Mouse (Mus musculus) embryonic facial prominence, embryonic 13.5 days (tissue): Measurements from ENCODE around the gene Crybg3. TPM values are rescaled to one million over a fixed set of nuclear protein-coding genes. Genes with fewer than 3 reads are reported as not detected.

Experiments
- ATAC-seq: fragments of 200-750 bp; cut with Nextera tagmentation; 2 replicates; pipeline ENCODE4 v1.8.0; 2017; ENCODE audit warnings: low read depth; ENCODE audit not compliant: insufficient number of reproducible peaks, insufficient read depth, low FRiP score, low TSS enrichment
- H3K27ac ChIP-seq: fragments of 300-500 bp; sonication (generic); 2 replicates; pipeline ENCODE4 v1.5.1; 2015; ENCODE audit warnings: moderate library complexity, mild to moderate bottlenecking, inconsistent platforms
- H3K27me3 ChIP-seq: fragments of 300-500 bp; sonication (generic); 2 replicates; pipeline ENCODE4 v1.6.1; 2015; ENCODE audit warnings: mild to moderate bottlenecking, inconsistent platforms
- H3K36me3 ChIP-seq: fragments of 300-500 bp; sonication (generic); 2 replicates; pipeline ENCODE4 v1.6.1; 2015; ENCODE audit warnings: mild to moderate bottlenecking, inconsistent platforms
- H3K4me1 ChIP-seq: fragments of 300-500 bp; sonication (generic); 2 replicates; pipeline ENCODE4 v1.6.1; 2015; ENCODE audit warnings: inconsistent platforms
- H3K4me2 ChIP-seq: fragments of 300-500 bp; sonication (generic); 2 replicates; pipeline ENCODE4 v1.6.1; 2015; ENCODE audit warnings: moderate library complexity, mild to moderate bottlenecking, inconsistent platforms
- H3K4me3 ChIP-seq: fragments of 300-500 bp; sonication (generic); 2 replicates; pipeline ENCODE4 v1.5.1; 2015; ENCODE audit warnings: mild to moderate bottlenecking, inconsistent platforms
- H3K9ac ChIP-seq: fragments of 300-500 bp; sonication (generic); 2 replicates; pipeline ENCODE4 v1.6.1; 2015; ENCODE audit warnings: mild to moderate bottlenecking, inconsistent platforms
- H3K9me3 ChIP-seq: fragments of 300-500 bp; sonication (generic); 2 replicates; pipeline ENCODE4 v1.6.1; 2016; ENCODE audit warnings: inconsistent platforms
- WGBS: fragments of 180-500 bp; shearing (Covaris S2); methylation state at CpG from one replicate; pipeline ENCODE4 v1.1.7; 2015; ENCODE audit warnings: mixed read lengths; 5-methylcytosine and 5-hydroxymethylcytosine counted together
- polyA plus RNA-seq: library from polyadenylated mRNA; unstranded; fragments of >200 nt; fragmentation: Nextera tagmentation; extraction: Ambion mirVana; gene quantifications from 2 replicates; pipeline ENCODE4 v1.2.1, GENCODE M21; 2015

Crybg3 gene
- polyA plus RNA-seq, 1 experiment from 2014 or later = 9.8 TPM

GRCm38 (mm10) chr16:59529570-59529969 lies 71.2 kb downstream of the Crybg3 start:
- no peak overlapping the region for H3K4me3 ChIP-seq
- no peaks in the 10 kb centered on the region for H3K27me3 ChIP-seq
- no peak overlapping the region for H3K9ac ChIP-seq
- no peak overlapping the region for H3K27ac ChIP-seq
- H3K36me3 ChIP-seq = peaks cover 25% of the 10 kb centered on the region
- 0 out of 2 replicates have a peak, but pooled peaks cover 4% of the 10 kb centered on the region for H3K4me1 ChIP-seq
- H3K4me2 ChIP-seq = no peak overlapping the region
- no peaks in the 10 kb centered on the region for H3K9me3 ChIP-seq
- 88% methylated on average over 13 of the region's 13 CpGs for WGBS
- no peak for ATAC-seq

DNA sequence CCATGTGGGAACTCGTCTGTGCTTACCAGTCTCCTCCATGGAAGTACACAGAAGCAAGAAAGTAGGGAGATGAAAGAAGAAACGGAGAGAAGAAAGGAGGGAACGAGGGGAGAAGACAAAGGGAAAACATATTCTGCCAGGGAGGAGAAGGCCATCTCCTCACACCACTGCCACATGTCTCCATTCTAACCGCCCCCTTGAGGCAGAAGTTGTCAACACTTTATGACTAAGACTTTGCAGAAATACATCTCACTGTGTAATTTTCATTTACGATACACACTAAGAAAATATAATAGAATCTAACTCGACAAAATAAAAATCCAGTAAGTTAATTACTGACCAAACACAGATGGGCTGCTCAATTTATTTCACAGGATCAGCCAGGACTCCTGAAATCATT lies 73.8 kb downstream of the Crybg3 start:
- H3K4me3 ChIP-seq = no peak overlapping the region
- WGBS = 64% methylated on average over 6 of the region's 6 CpGs
- no peaks in the 10 kb centered on the region for H3K4me1 ChIP-seq
- ATAC-seq = no peak
- H3K36me3 ChIP-seq = peaks cover 13% of the 10 kb centered on the region
- H3K27ac ChIP-seq = no peak overlapping the region
- no peaks in the 10 kb centered on the region for H3K9me3 ChIP-seq
- no peaks in the 10 kb centered on the region for H3K27me3 ChIP-seq
- no peak overlapping the region for H3K9ac ChIP-seq
- no peak overlapping the region for H3K4me2 ChIP-seq

DNA sequence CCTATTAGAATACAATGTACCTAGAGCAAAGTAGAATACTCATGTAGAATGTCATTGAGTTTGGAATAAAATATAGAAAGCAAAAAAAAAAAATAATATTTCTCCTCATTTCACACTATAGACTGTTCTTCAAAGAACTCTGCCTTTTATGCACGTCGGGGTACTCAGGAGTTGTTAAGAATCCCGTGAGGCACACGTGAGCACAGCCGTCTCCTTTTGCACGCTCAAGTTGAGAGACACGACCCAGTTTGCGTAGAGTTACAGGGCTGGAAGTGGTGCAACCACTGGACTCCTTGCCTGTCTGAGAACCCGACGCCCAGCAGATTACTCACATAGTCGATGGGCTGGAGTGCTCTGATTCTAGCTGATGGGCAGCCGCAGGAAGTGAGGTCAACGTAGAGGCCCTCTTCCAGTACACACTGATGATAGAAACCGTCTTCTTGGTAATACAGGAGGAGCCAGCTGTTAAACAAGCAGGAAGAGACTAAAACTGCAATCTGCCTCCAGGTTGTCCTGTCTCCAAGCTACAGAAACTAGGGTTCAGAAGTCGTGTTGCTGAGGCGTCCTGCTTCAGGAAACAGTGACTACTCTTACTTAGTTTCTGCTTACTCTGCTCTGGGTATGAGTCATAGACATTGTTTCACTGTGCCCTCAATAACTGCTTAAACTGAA lies 78.9 kb downstream of the Crybg3 start:
- Histone ChIP-seq H3K9ac (no peak overlapping the region), H3K9me3 (no peaks in the 10 kb centered on the region), H3K36me3 (0 out of 2 replicates have a peak, but pooled peaks cover 3% of the 10 kb centered on the region), H3K4me3 (no peak overlapping the region), H3K4me1 (peaks cover 9% of the 10 kb centered on the region; the same call in 1 of the 2 replicates), H3K27ac (no peak overlapping the region), H3K27me3 (no peaks in the 10 kb centered on the region), H3K4me2 (no peak overlapping the region)
- WGBS = 83% methylated on average over 16 of the region's 16 CpGs
- ATAC-seq = no peak

GRCm38 (mm10) chr16:59517447-59518219 lies 83.1 kb downstream of the Crybg3 start:
- no peaks in the 10 kb centered on the region for H3K9me3 ChIP-seq
- H3K4me2 ChIP-seq = no peak overlapping the region
- WGBS = 35% methylated on average over 15 of the region's 15 CpGs
- H3K27ac ChIP-seq = no peak overlapping the region
- peak; percentile 72 for ATAC-seq
- H3K4me3 ChIP-seq = no peak overlapping the region
- H3K9ac ChIP-seq = no peak overlapping the region
- no peaks in the 10 kb centered on the region for H3K27me3 ChIP-seq
- peaks cover 10% of the 10 kb centered on the region; the same call in 1 of the 2 replicates for H3K36me3 ChIP-seq
- H3K4me1 ChIP-seq = peaks cover 9% of the 10 kb centered on the region; the same call in 1 of the 2 replicates

- Histone ChIP-seq H3K36me3 (peaks cover 11% of the 10 kb centered on the region; the same call in 1 of the 2 replicates), H3K4me1 (peaks cover 9% of the 10 kb centered on the region; the same call in 1 of the 2 replicates), H3K27me3 (no peaks in the 10 kb centered on the region), H3K4me3 (no peak overlapping the region), H3K9ac (no peak overlapping the region), H3K9me3 (no peaks in the 10 kb centered on the region), H3K27ac (no peak overlapping the region), H3K4me2 (no peak overlapping the region)
- no peak for ATAC-seq
- 71% methylated on average over 10 of the region's 10 CpGs for WGBS
Observed at GRCm38 (mm10) chr16:59516965-59517364, 83.8 kb downstream of the Crybg3 start.

GRCm38 (mm10) chr16:59515169-59515568 lies 85.6 kb downstream of the Crybg3 start:
- Histone ChIP-seq H3K27ac (no peak overlapping the region), H3K4me1 (peaks cover 9% of the 10 kb centered on the region; the same call in 1 of the 2 replicates), H3K36me3 (peaks cover 20% of the 10 kb centered on the region), H3K27me3 (no peaks in the 10 kb centered on the region), H3K4me3 (no peak overlapping the region), H3K9ac (no peak overlapping the region), H3K4me2 (no peak overlapping the region), H3K9me3 (no peaks in the 10 kb centered on the region)
- ATAC-seq = no peak
- 90% methylated on average over 5 of the region's 5 CpGs for WGBS

DNA sequence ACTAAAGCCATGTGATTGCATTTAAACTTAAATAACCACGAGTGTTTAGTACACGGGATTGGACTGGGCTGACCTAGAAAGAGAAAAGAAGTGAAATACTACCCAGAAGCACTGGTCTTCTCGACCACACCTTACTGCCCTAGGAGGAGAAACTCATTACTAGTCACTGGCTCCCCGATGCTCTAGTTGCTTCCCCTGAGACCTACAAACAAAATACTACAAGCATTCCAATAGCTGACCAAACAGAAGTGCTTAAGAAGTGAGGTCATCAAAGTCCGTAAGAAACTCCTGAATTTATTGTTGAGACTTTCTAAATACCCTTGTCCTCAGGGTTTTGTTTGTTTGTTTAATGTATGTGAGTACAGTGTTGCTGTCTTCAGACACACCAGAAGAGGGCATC lies 90.9 kb downstream of the Crybg3 start:
- H3K4me3 ChIP-seq = no peak overlapping the region
- no peak overlapping the region for H3K27ac ChIP-seq
- no peak overlapping the region for H3K4me2 ChIP-seq
- no peak for ATAC-seq
- no peak overlapping the region for H3K9ac ChIP-seq
- no peaks in the 10 kb centered on the region for H3K27me3 ChIP-seq
- H3K9me3 ChIP-seq = no peaks in the 10 kb centered on the region
- peaks cover 46% of the 10 kb centered on the region for H3K36me3 ChIP-seq
- 88% methylated on average over 5 of the region's 5 CpGs for WGBS
- no peaks in the 10 kb centered on the region for H3K4me1 ChIP-seq

DNA sequence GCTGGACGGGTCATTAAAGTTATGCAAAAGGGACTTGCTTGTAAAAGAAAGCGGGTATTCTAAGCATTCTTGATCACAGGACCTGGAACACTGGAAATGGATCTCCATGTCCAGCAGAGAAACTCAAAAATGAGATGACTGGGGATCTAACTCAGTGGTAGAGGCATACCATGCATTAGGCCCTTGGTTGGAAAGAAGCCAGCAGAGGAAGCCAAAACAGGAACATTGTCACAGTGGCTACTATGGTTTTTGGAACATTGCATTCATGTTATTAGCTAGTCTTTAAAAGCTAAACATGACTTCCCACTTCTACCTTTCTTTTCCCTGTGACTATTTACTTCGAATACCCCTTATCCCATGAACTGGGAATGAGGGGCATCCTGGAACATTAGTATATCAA lies 101.6 kb downstream of the Crybg3 start:
- Histone ChIP-seq H3K27me3 (no peaks in the 10 kb centered on the region), H3K36me3 (peaks cover 37% of the 10 kb centered on the region), H3K4me3 (no peak overlapping the region), H3K27ac (no peak overlapping the region), H3K4me1 (no peaks in the 10 kb centered on the region), H3K9me3 (no peaks in the 10 kb centered on the region), H3K9ac (no peak overlapping the region), H3K4me2 (no peak overlapping the region)
- 89% methylated on average over 3 of the region's 3 CpGs for WGBS
- ATAC-seq = no peak

GRCm38 (mm10) chr16:59497947-59498346 lies 102.8 kb downstream of the Crybg3 start:
- H3K9ac ChIP-seq = no peak overlapping the region
- no peaks in the 10 kb centered on the region for H3K4me1 ChIP-seq
- no peaks in the 10 kb centered on the region for H3K9me3 ChIP-seq
- H3K27me3 ChIP-seq = no peaks in the 10 kb centered on the region
- ATAC-seq = no peak
- H3K4me2 ChIP-seq = no peak overlapping the region
- no peak overlapping the region for H3K27ac ChIP-seq
- peaks cover 35% of the 10 kb centered on the region for H3K36me3 ChIP-seq
- no peak overlapping the region for H3K4me3 ChIP-seq
- WGBS = 93% methylated on average over 1 of the region's 1 CpGs

DNA sequence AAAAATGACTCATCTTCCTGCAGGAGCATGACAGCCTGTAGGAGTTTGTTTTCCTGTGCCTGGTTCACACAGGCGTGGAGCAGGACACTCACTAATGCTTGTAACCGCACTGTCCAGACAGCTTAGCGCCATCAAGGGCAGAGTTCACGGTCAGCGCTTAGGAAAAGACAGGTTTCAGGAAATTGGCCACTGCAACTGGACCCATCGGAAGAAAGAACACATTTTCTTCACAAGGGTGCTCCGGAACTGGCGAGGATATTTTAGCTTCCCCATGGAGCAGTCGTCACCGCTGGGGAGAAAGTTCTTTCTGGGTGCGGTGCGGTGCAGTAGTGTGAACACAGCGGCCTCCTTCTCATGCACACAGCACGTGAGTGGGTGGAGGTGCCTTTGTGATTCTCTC lies 107.6 kb downstream of the Crybg3 start:
- WGBS = 90% methylated on average over 14 of the region's 14 CpGs

GRCm38 (mm10) chr16:59487975-59488548 lies 112.7 kb downstream of the Crybg3 start:
- Histone ChIP-seq H3K36me3 (peaks cover 80% of the 10 kb centered on the region), H3K9ac (no peak overlapping the region), H3K9me3 (no peaks in the 10 kb centered on the region), H3K4me2 (no peak overlapping the region), H3K27me3 (no peaks in the 10 kb centered on the region), H3K27ac (no peak overlapping the region), H3K4me1 (no peaks in the 10 kb centered on the region), H3K4me3 (no peak overlapping the region)
- ATAC-seq = no peak
- WGBS = 82% methylated on average over 9 of the region's 9 CpGs

More for the DNA sequence above, 107.6 kb downstream of the Crybg3 start:
- no peak for ATAC-seq
- Histone ChIP-seq H3K4me2 (no peak overlapping the region), H3K4me1 (no peaks in the 10 kb centered on the region), H3K27ac (no peak overlapping the region), H3K4me3 (no peak overlapping the region), H3K27me3 (no peaks in the 10 kb centered on the region), H3K9me3 (no peaks in the 10 kb centered on the region), H3K36me3 (peaks cover 59% of the 10 kb centered on the region), H3K9ac (no peak overlapping the region)
